Mouse (Mus musculus) embryonic stem cell, embryonic (primary cell): ENCODE measurements around the gene Cadm1.

ENCODE experiments used
- CTCF ChIA-PET, 4 experiments: fragments of 300-600 bp in 2 of 4; fragments of 350-600 bp in 2 of 4; sonication (Branson Sonifier 250); formaldehyde crosslinking; loops; one replicate each; lab custom pipeline; 2022; ENCODE audit warnings: inconsistent platforms in 2 of 4; lab: Charles Lee
- POLR2A ChIA-PET, 4 experiments: fragments of 300-600 bp in 2 of 4; fragments of 350-600 bp in 2 of 4; sonication (Branson Sonifier 250); formaldehyde crosslinking; loops; one replicate each; lab custom pipeline; 2022; ENCODE audit warnings: antibody characterized with exemption in 4 of 4, inconsistent platforms in 1 of 4; lab: Charles Lee

Gene Cadm1

GRCm38 (mm10) chr9:47869661-47870060 lies 339.7 kb downstream of the Cadm1 start:
- POLR2A ChIA-PET: no interaction called here
- CTCF ChIA-PET: interaction anchor here in 1 of 4 experiments (1.0 kb wide), 1 partner anchor 66 kb away, joined by 3 read pairs; no protein-coding TSS in a partner anchor

GRCm38 (mm10) chr9:47876557-47877206 lies 346.7 kb downstream of the Cadm1 start:
- ChIA-PET CTCF (no interaction called here), POLR2A (no interaction called here)

GRCm38 (mm10) chr9:47880171-47880570 lies 350.2 kb downstream of the Cadm1 start:
- CTCF ChIA-PET: no interaction called here
- POLR2A ChIA-PET: interaction anchor here in 1 of 4 experiments (0.6 kb wide), 1 partner anchor 20 kb away, joined by 4 read pairs; no protein-coding TSS in a partner anchor

- POLR2A ChIA-PET: no interaction called here
- CTCF ChIA-PET: no interaction called here
Measured at GRCm38 (mm10) chr9:47882372-47882771, 352.4 kb downstream of the Cadm1 start.

GRCm38 (mm10) chr9:47891721-47892120 lies 361.7 kb downstream of the Cadm1 start:
- ChIA-PET CTCF (no interaction called here), POLR2A (interaction anchor here in 1 of 4 experiments (1.1 kb wide), 1 partner anchor 9 kb away, joined by 3 read pairs; no protein-coding TSS in a partner anchor)

GRCm38 (mm10) chr9:47892995-47893394 lies 363.0 kb downstream of the Cadm1 start:
- ChIA-PET CTCF (no interaction called here), POLR2A (no interaction called here)

GRCm38 (mm10) chr9:47894096-47894495 lies 364.1 kb downstream of the Cadm1 start:
- CTCF ChIA-PET: no interaction called here
- POLR2A ChIA-PET: no interaction called here

- ChIA-PET CTCF (no interaction called here), POLR2A (no interaction called here)
Measured at GRCm38 (mm10) chr9:47894661-47895060, 364.7 kb downstream of the Cadm1 start.

GRCm38 (mm10) chr9:47895121-47895520 lies 365.1 kb downstream of the Cadm1 start:
- ChIA-PET CTCF (no interaction called here), POLR2A (no interaction called here)

- ChIA-PET POLR2A (interaction anchor here in 2 of 4 experiments (0.6 to 1.5 kb wide), 2 partner anchors 9 to 21 kb away, joined by 3 to 4 read pairs; no protein-coding TSS in a partner anchor), CTCF (no interaction called here)
Measured at GRCm38 (mm10) chr9:47900734-47901133, 370.8 kb downstream of the Cadm1 start.

GRCm38 (mm10) chr9:47903661-47904060 lies 373.7 kb downstream of the Cadm1 start:
- CTCF ChIA-PET: no interaction called here
- POLR2A ChIA-PET: interaction anchor here in 1 of 4 experiments (0.6 kb wide), 1 partner anchor 364 kb away, joined by 3 read pairs; no protein-coding TSS in a partner anchor

GRCm38 (mm10) chr9:47904339-47904922 lies 374.5 kb downstream of the Cadm1 start:
- POLR2A ChIA-PET: no interaction called here
- CTCF ChIA-PET: no interaction called here

- POLR2A ChIA-PET: interaction anchor here in 1 of 4 experiments (0.7 kb wide), 1 partner anchor 202 kb away, joined by 3 read pairs; no protein-coding TSS in a partner anchor
- CTCF ChIA-PET: no interaction called here
Measured at GRCm38 (mm10) chr9:47906521-47906920, 376.5 kb downstream of the Cadm1 start.
